Mouse (Mus musculus): ENCODE results near the gene Secisbp2l. TPM values are rescaled to one million over a fixed set of nuclear protein-coding genes. Genes with fewer than 3 reads are reported as not detected.

Gene Secisbp2l
- polyA plus RNA-seq, 1 experiment from 2014 or later: 23.9 TPM

GRCm38 (mm10) chr2:125706510-125706921, 76.2 kb downstream of the Secisbp2l start:
- Histone ChIP-seq H3K9ac (ENCODE audit: low read depth, low read length) (no peak overlapping the region), H3K4me1 (ENCODE audit: control insufficient read depth, insufficient read depth, low read depth, low read length) (peaks cover 8% of the 10 kb centered on the region; the same call in 1 of the 2 replicates), H3K27me3 (replicated peaks; ENCODE audit: control insufficient read depth, insufficient read depth, low read length) (no peaks in the 10 kb centered on the region), H3K4me2 (ENCODE audit: low read length) (no peak overlapping the region), H3K9me3 (ENCODE audit: control insufficient read depth, low read length) (no peaks in the 10 kb centered on the region), H3K36me3 (ENCODE audit: control insufficient read depth, insufficient read depth, low read length) (no peaks in the 10 kb centered on the region), H3K4me3 (ENCODE audit: low read length) (no peak overlapping the region), H3K27ac (ENCODE audit: low read depth, low read length) (no peak overlapping the region)
- 44% methylated on average over 5 of the region's 5 CpGs for WGBS
- peak; percentile 58 for ATAC-seq

- Histone ChIP-seq H3K4me1 (ENCODE audit: control insufficient read depth, insufficient read depth, low read depth, low read length) (peaks cover 8% of the 10 kb centered on the region; the same call in 1 of the 2 replicates), H3K27ac (ENCODE audit: low read depth, low read length) (no peak overlapping the region), H3K27me3 (replicated peaks; ENCODE audit: control insufficient read depth, insufficient read depth, low read length) (no peaks in the 10 kb centered on the region), H3K4me2 (ENCODE audit: low read length) (no peak overlapping the region), H3K9ac (ENCODE audit: low read depth, low read length) (no peak overlapping the region; the same call in 1 of the 2 replicates), H3K36me3 (ENCODE audit: control insufficient read depth, insufficient read depth, low read length) (no peaks in the 10 kb centered on the region), H3K9me3 (ENCODE audit: control insufficient read depth, low read length) (no peaks in the 10 kb centered on the region), H3K4me3 (ENCODE audit: low read length) (no peak overlapping the region)
- ATAC-seq: peak; percentile 68
- 27% methylated on average over 12 of the region's 12 CpGs for WGBS
Observed at GRCm38 (mm10) chr2:125704907-125705631, 77.6 kb downstream of the Secisbp2l start.

- Histone ChIP-seq H3K27ac (ENCODE audit: low read depth, low read length) (no peak overlapping the region), H3K9ac (ENCODE audit: low read depth, low read length) (no peak overlapping the region), H3K4me1 (ENCODE audit: control insufficient read depth, insufficient read depth, low read depth, low read length) (peaks cover 8% of the 10 kb centered on the region; the same call in 1 of the 2 replicates), H3K4me3 (ENCODE audit: low read length) (no peak overlapping the region), H3K9me3 (ENCODE audit: control insufficient read depth, low read length) (no peaks in the 10 kb centered on the region; the same call in 1 of the 2 replicates), H3K27me3 (replicated peaks; ENCODE audit: control insufficient read depth, insufficient read depth, low read length) (no peaks in the 10 kb centered on the region), H3K36me3 (ENCODE audit: control insufficient read depth, insufficient read depth, low read length) (no peaks in the 10 kb centered on the region), H3K4me2 (ENCODE audit: low read length) (no peak overlapping the region)
- WGBS: 84% methylated on average over 2 of the region's 2 CpGs
- ATAC-seq: no peak
Observed at GRCm38 (mm10) chr2:125702851-125703250, 79.8 kb downstream of the Secisbp2l start.

- Histone ChIP-seq H3K4me1 (ENCODE audit: control insufficient read depth, insufficient read depth, low read depth, low read length) (peaks cover 8% of the 10 kb centered on the region; the same call in 1 of the 2 replicates), H3K27ac (ENCODE audit: low read depth, low read length) (no peak overlapping the region), H3K4me2 (ENCODE audit: low read length) (no peak overlapping the region), H3K27me3 (replicated peaks; ENCODE audit: control insufficient read depth, insufficient read depth, low read length) (no peaks in the 10 kb centered on the region), H3K9me3 (ENCODE audit: control insufficient read depth, low read length) (no peaks in the 10 kb centered on the region; the same call in 1 of the 2 replicates), H3K36me3 (ENCODE audit: control insufficient read depth, insufficient read depth, low read length) (no peaks in the 10 kb centered on the region), H3K4me3 (ENCODE audit: low read length) (no peak overlapping the region), H3K9ac (ENCODE audit: low read depth, low read length) (no peak overlapping the region)
- no peak for ATAC-seq
- WGBS: 90% methylated on average over 2 of the region's 2 CpGs
Observed at GRCm38 (mm10) chr2:125701606-125702005, 81.1 kb downstream of the Secisbp2l start.

GRCm38 (mm10) chr2:125696219-125696618, 86.5 kb downstream of the Secisbp2l start:
- H3K9ac ChIP-seq (ENCODE audit: low read depth, low read length): no peak overlapping the region
- H3K36me3 ChIP-seq (ENCODE audit: control insufficient read depth, insufficient read depth, low read length): no peaks in the 10 kb centered on the region
- H3K4me1 ChIP-seq (ENCODE audit: control insufficient read depth, insufficient read depth, low read depth, low read length): no peaks in the 10 kb centered on the region
- H3K9me3 ChIP-seq (ENCODE audit: control insufficient read depth, low read length): no peaks in the 10 kb centered on the region; the same call in 1 of the 2 replicates
- H3K4me2 ChIP-seq (ENCODE audit: low read length): no peak overlapping the region
- peak; percentile 30; the same call in 1 of the 2 replicates for ATAC-seq
- WGBS: 29% methylated on average over 2 of the region's 2 CpGs
- H3K4me3 ChIP-seq (ENCODE audit: low read length): no peak overlapping the region
- H3K27ac ChIP-seq (ENCODE audit: low read depth, low read length): no peak overlapping the region
- no peaks in the 10 kb centered on the region for H3K27me3 ChIP-seq (replicated peaks; ENCODE audit: control insufficient read depth, insufficient read depth, low read length)

GRCm38 (mm10) chr2:125694798-125695197, 87.9 kb downstream of the Secisbp2l start:
- no peak for ATAC-seq
- no peaks in the 10 kb centered on the region for H3K36me3 ChIP-seq (ENCODE audit: control insufficient read depth, insufficient read depth, low read length)
- no peak overlapping the region for H3K9ac ChIP-seq (ENCODE audit: low read depth, low read length)
- WGBS: 80% methylated on average over 2 of the region's 2 CpGs
- no peak overlapping the region for H3K4me2 ChIP-seq (ENCODE audit: low read length)
- H3K4me1 ChIP-seq (ENCODE audit: control insufficient read depth, insufficient read depth, low read depth, low read length): no peaks in the 10 kb centered on the region
- H3K4me3 ChIP-seq (ENCODE audit: low read length): no peak overlapping the region
- no peaks in the 10 kb centered on the region; the same call in 1 of the 2 replicates for H3K9me3 ChIP-seq (ENCODE audit: control insufficient read depth, low read length)
- no peak overlapping the region for H3K27ac ChIP-seq (ENCODE audit: low read depth, low read length)
- no peaks in the 10 kb centered on the region for H3K27me3 ChIP-seq (replicated peaks; ENCODE audit: control insufficient read depth, insufficient read depth, low read length)

- ATAC-seq: no peak
- no peaks in the 10 kb centered on the region for H3K9me3 ChIP-seq (ENCODE audit: control insufficient read depth, low read length)
- no peak overlapping the region for H3K4me2 ChIP-seq (ENCODE audit: low read length)
- H3K27me3 ChIP-seq (replicated peaks; ENCODE audit: control insufficient read depth, insufficient read depth, low read length): no peaks in the 10 kb centered on the region
- no peak overlapping the region for H3K4me3 ChIP-seq (ENCODE audit: low read length)
- no peak overlapping the region for H3K27ac ChIP-seq (ENCODE audit: low read depth, low read length)
- H3K4me1 ChIP-seq (ENCODE audit: control insufficient read depth, insufficient read depth, low read depth, low read length): no peaks in the 10 kb centered on the region
- WGBS: 80% methylated on average over 2 of the region's 2 CpGs
- no peak overlapping the region for H3K9ac ChIP-seq (ENCODE audit: low read depth, low read length)
- H3K36me3 ChIP-seq (ENCODE audit: control insufficient read depth, insufficient read depth, low read length): no peaks in the 10 kb centered on the region
Observed at GRCm38 (mm10) chr2:125692010-125692409, 90.7 kb downstream of the Secisbp2l start.

Other genes starting within 250 kb of the Secisbp2l start
- 2.4 and 3.0 TPM in 2 replicates for gene Cep152, start 157.8 kb downstream of the Secisbp2l start, polyA plus RNA-seq (2015; fragmentation: Nextera tagmentation; extraction: Ambion mirVana)
- gene Eid1, start 109.8 kb downstream of the Secisbp2l start, polyA plus RNA-seq (2015; fragmentation: Nextera tagmentation; extraction: Ambion mirVana): 373 and 390 TPM in 2 replicates
- gene Shc4, start 58.7 kb downstream of the Secisbp2l start, polyA plus RNA-seq (2015; fragmentation: Nextera tagmentation; extraction: Ambion mirVana): 4.3 and 5.0 TPM in 2 replicates
- gene Galk2, start 76.2 kb upstream of the Secisbp2l start, polyA plus RNA-seq (2015; fragmentation: Nextera tagmentation; extraction: Ambion mirVana): 32.3 and 35.1 TPM in 2 replicates
- 57.7 and 58.3 TPM in 2 replicates for gene Cops2, start 76.3 kb upstream of the Secisbp2l start, polyA plus RNA-seq (2015; fragmentation: Nextera tagmentation; extraction: Ambion mirVana)